Mouse (Mus musculus): ENCODE results near the gene AB124611. TPM values are rescaled to one million over a fixed set of nuclear protein-coding genes. Genes with fewer than 3 reads are reported as not detected.

AB124611 gene
- polyA plus RNA-seq, 1 experiment from 2014 or later: 1.7 TPM

GRCm38 (mm10) chr9:21497050-21497542 lies 28.9 kb upstream of the AB124611 start:
- no peak; the same call in 1 of the 2 replicates for ATAC-seq (replicated peaks; ENCODE audit: insufficient number of reproducible peaks, low FRiP score, low TSS enrichment)
- H3K9ac ChIP-seq (ENCODE audit: low read depth, low read length): no peak overlapping the region
- no peaks in the 10 kb centered on the region for H3K27me3 ChIP-seq (ENCODE audit: control insufficient read depth, insufficient read depth, low read length)
- WGBS (ENCODE audit: insufficient replicate concordance): 95% methylated on average over 16 of the region's 16 CpGs
- peaks cover 21% of the 10 kb centered on the region for H3K36me3 ChIP-seq (ENCODE audit: control insufficient read depth, insufficient read depth, low read length)
- H3K9me3 ChIP-seq (replicated peaks; ENCODE audit: control insufficient read depth, low read length): no peaks in the 10 kb centered on the region
- H3K27ac ChIP-seq (ENCODE audit: low read depth, low read length): no peak overlapping the region
- no peak overlapping the region for H3K4me3 ChIP-seq (ENCODE audit: low read depth, low read length)
- peaks cover 6% of the 10 kb centered on the region; the same call in 1 of the 2 replicates for H3K4me1 ChIP-seq (ENCODE audit: control insufficient read depth, insufficient read depth, low read length)
- H3K4me2 ChIP-seq: no peak overlapping the region

- Histone ChIP-seq H3K27me3 (ENCODE audit: control insufficient read depth, insufficient read depth, low read length) (no peaks in the 10 kb centered on the region), H3K36me3 (ENCODE audit: control insufficient read depth, insufficient read depth, low read length) (peaks cover 24% of the 10 kb centered on the region), H3K4me1 (ENCODE audit: control insufficient read depth, insufficient read depth, low read length) (peaks cover 6% of the 10 kb centered on the region; the same call in 1 of the 2 replicates), H3K4me3 (ENCODE audit: low read depth, low read length) (no peak overlapping the region), H3K4me2 (no peak overlapping the region), H3K9ac (ENCODE audit: low read depth, low read length) (no peak overlapping the region), H3K9me3 (replicated peaks; ENCODE audit: control insufficient read depth, low read length) (no peaks in the 10 kb centered on the region), H3K27ac (ENCODE audit: low read depth, low read length) (0 out of 2 replicates have a peak overlapping the region, but pooled peaks have one; percentile 10)
- no peak for ATAC-seq (replicated peaks; ENCODE audit: insufficient number of reproducible peaks, low FRiP score, low TSS enrichment)
- 87% methylated on average over 2 of the region's 2 CpGs for WGBS (ENCODE audit: insufficient replicate concordance)
These were observed 28.3 kb upstream of the AB124611 start for GRCm38 (mm10) chr9:21497664-21498063.

GRCm38 (mm10) chr9:21498284-21498902 lies 27.6 kb upstream of the AB124611 start:
- Histone ChIP-seq H3K9ac (ENCODE audit: low read depth, low read length) (no peak overlapping the region), H3K4me1 (ENCODE audit: control insufficient read depth, insufficient read depth, low read length) (peaks cover 6% of the 10 kb centered on the region; the same call in 1 of the 2 replicates), H3K36me3 (ENCODE audit: control insufficient read depth, insufficient read depth, low read length) (peaks cover 24% of the 10 kb centered on the region), H3K27me3 (ENCODE audit: control insufficient read depth, insufficient read depth, low read length) (no peaks in the 10 kb centered on the region), H3K27ac (ENCODE audit: low read depth, low read length) (no peak overlapping the region), H3K4me2 (no peak overlapping the region), H3K4me3 (ENCODE audit: low read depth, low read length) (no peak overlapping the region), H3K9me3 (replicated peaks; ENCODE audit: control insufficient read depth, low read length) (no peaks in the 10 kb centered on the region)
- ATAC-seq (replicated peaks; ENCODE audit: insufficient number of reproducible peaks, low FRiP score, low TSS enrichment): no peak
- 93% methylated on average over 12 of the region's 12 CpGs for WGBS (ENCODE audit: insufficient replicate concordance)

GRCm38 (mm10) chr9:21503352-21503751 lies 22.6 kb upstream of the AB124611 start:
- 89% methylated on average over 8 of the region's 8 CpGs for WGBS (ENCODE audit: insufficient replicate concordance)
- no peaks in the 10 kb centered on the region for H3K9me3 ChIP-seq (replicated peaks; ENCODE audit: control insufficient read depth, low read length)
- H3K4me1 ChIP-seq (ENCODE audit: control insufficient read depth, insufficient read depth, low read length): no peaks in the 10 kb centered on the region
- no peak overlapping the region for H3K9ac ChIP-seq (ENCODE audit: low read depth, low read length)
- no peak overlapping the region for H3K27ac ChIP-seq (ENCODE audit: low read depth, low read length)
- H3K4me2 ChIP-seq: no peak overlapping the region
- no peaks in the 10 kb centered on the region for H3K27me3 ChIP-seq (ENCODE audit: control insufficient read depth, insufficient read depth, low read length)
- ATAC-seq (replicated peaks; ENCODE audit: insufficient number of reproducible peaks, low FRiP score, low TSS enrichment): no peak
- H3K4me3 ChIP-seq (ENCODE audit: low read depth, low read length): no peak overlapping the region
- H3K36me3 ChIP-seq (ENCODE audit: control insufficient read depth, insufficient read depth, low read length): peaks cover 41% of the 10 kb centered on the region

- H3K27ac ChIP-seq (ENCODE audit: low read depth, low read length): no peak overlapping the region
- H3K36me3 ChIP-seq (ENCODE audit: control insufficient read depth, insufficient read depth, low read length): peaks cover 34% of the 10 kb centered on the region
- no peak overlapping the region for H3K4me3 ChIP-seq (ENCODE audit: low read depth, low read length)
- no peaks in the 10 kb centered on the region for H3K9me3 ChIP-seq (replicated peaks; ENCODE audit: control insufficient read depth, low read length)
- no peaks in the 10 kb centered on the region for H3K27me3 ChIP-seq (ENCODE audit: control insufficient read depth, insufficient read depth, low read length)
- no peak overlapping the region for H3K9ac ChIP-seq (ENCODE audit: low read depth, low read length)
- no peak for ATAC-seq (replicated peaks; ENCODE audit: insufficient number of reproducible peaks, low FRiP score, low TSS enrichment)
- H3K4me2 ChIP-seq: no peak overlapping the region
- peaks cover 7% of the 10 kb centered on the region for H3K4me1 ChIP-seq (ENCODE audit: control insufficient read depth, insufficient read depth, low read length)
These were observed 20.2 kb upstream of the AB124611 start for GRCm38 (mm10) chr9:21505767-21506166.

- no peak for ATAC-seq (replicated peaks; ENCODE audit: insufficient number of reproducible peaks, low FRiP score, low TSS enrichment)
- Histone ChIP-seq H3K4me2 (no peak overlapping the region; the same call in 1 of the 2 replicates), H3K9ac (ENCODE audit: low read depth, low read length) (no peak overlapping the region), H3K4me1 (ENCODE audit: control insufficient read depth, insufficient read depth, low read length) (peaks cover 12% of the 10 kb centered on the region), H3K27me3 (ENCODE audit: control insufficient read depth, insufficient read depth, low read length) (no peaks in the 10 kb centered on the region), H3K4me3 (ENCODE audit: low read depth, low read length) (no peak overlapping the region), H3K36me3 (ENCODE audit: control insufficient read depth, insufficient read depth, low read length) (peaks cover 30% of the 10 kb centered on the region), H3K9me3 (replicated peaks; ENCODE audit: control insufficient read depth, low read length) (no peaks in the 10 kb centered on the region), H3K27ac (ENCODE audit: low read depth, low read length) (no peak overlapping the region)
- WGBS (ENCODE audit: insufficient replicate concordance): 90% methylated on average over 15 of the region's 15 CpGs
These were observed 18.1 kb upstream of the AB124611 start for GRCm38 (mm10) chr9:21507753-21508430.

- H3K27ac ChIP-seq (ENCODE audit: low read depth, low read length): 0 out of 2 replicates have a peak overlapping the region, but pooled peaks have one; percentile 4
- no peaks in the 10 kb centered on the region for H3K9me3 ChIP-seq (replicated peaks; ENCODE audit: control insufficient read depth, low read length)
- peak overlapping the region; percentile 78 for H3K4me2 ChIP-seq
- peaks cover 12% of the 10 kb centered on the region for H3K4me1 ChIP-seq (ENCODE audit: control insufficient read depth, insufficient read depth, low read length)
- ATAC-seq (replicated peaks; ENCODE audit: insufficient number of reproducible peaks, low FRiP score, low TSS enrichment): no peak
- H3K27me3 ChIP-seq (ENCODE audit: control insufficient read depth, insufficient read depth, low read length): no peaks in the 10 kb centered on the region
- 0 out of 2 replicates have a peak overlapping the region, but pooled peaks have one; percentile 40 for H3K9ac ChIP-seq (ENCODE audit: low read depth, low read length)
- peaks cover 27% of the 10 kb centered on the region for H3K36me3 ChIP-seq (ENCODE audit: control insufficient read depth, insufficient read depth, low read length)
- peak overlapping the region; percentile 69 for H3K4me3 ChIP-seq (ENCODE audit: low read depth, low read length)
- 73% methylated on average over 7 of the region's 7 CpGs for WGBS (ENCODE audit: insufficient replicate concordance)
These were observed 17.0 kb upstream of the AB124611 start for GRCm38 (mm10) chr9:21508871-21509404.

- WGBS (ENCODE audit: insufficient replicate concordance): under 1% methylated on average over 44 of the region's 44 CpGs
- ATAC-seq (replicated peaks; ENCODE audit: insufficient number of reproducible peaks, low FRiP score, low TSS enrichment): peak; percentile 92
- Histone ChIP-seq H3K9ac (ENCODE audit: low read depth, low read length) (peak within 1 kb of the TSS; percentile 81), H3K9me3 (replicated peaks; ENCODE audit: control insufficient read depth, low read length) (no peaks in the 10 kb centered on the region), H3K4me2 (peak within 1 kb of the TSS; percentile 78), H3K27ac (ENCODE audit: low read depth, low read length) (peak within 1 kb of the TSS; percentile 80), H3K4me1 (ENCODE audit: control insufficient read depth, insufficient read depth, low read length) (peaks cover 12% of the 10 kb centered on the region), H3K4me3 (ENCODE audit: low read depth, low read length) (peak within 1 kb of the TSS; percentile 69), H3K36me3 (ENCODE audit: control insufficient read depth, insufficient read depth, low read length) (peaks cover 25% of the 10 kb centered on the region), H3K27me3 (ENCODE audit: control insufficient read depth, insufficient read depth, low read length) (no peaks in the 10 kb centered on the region)
These were observed 15.9 kb upstream of the AB124611 start, which contains the start of gene Tmed1 for GRCm38 (mm10) chr9:21509772-21510688. Gene Tmed1 (minus strand): TSS chr9:21510252.

Measured in heart, embryonic 11.5 days (tissue).